Mouse (Mus musculus) lung, adult 2 months (tissue): Measurements from ENCODE around the gene Agr3.

Experiments used
- CTCF ChIP-seq: fragments of 200-500 bp; IDR thresholded peaks from 2 replicates; pipeline ENCODE4 v1.5.1; 2011; ENCODE audit warnings: mild to moderate bottlenecking, low read length, control low read depth; ENCODE audit not compliant: insufficient read depth
- POLR2A ChIP-seq: fragments of 200-500 bp; IDR thresholded peaks from 2 replicates; pipeline ENCODE4 v1.6.1; 2011; ENCODE audit warnings: low read depth, mild to moderate bottlenecking, control low read depth, low read length, borderline replicate concordance; ENCODE audit errors: extremely low read depth

DNA sequence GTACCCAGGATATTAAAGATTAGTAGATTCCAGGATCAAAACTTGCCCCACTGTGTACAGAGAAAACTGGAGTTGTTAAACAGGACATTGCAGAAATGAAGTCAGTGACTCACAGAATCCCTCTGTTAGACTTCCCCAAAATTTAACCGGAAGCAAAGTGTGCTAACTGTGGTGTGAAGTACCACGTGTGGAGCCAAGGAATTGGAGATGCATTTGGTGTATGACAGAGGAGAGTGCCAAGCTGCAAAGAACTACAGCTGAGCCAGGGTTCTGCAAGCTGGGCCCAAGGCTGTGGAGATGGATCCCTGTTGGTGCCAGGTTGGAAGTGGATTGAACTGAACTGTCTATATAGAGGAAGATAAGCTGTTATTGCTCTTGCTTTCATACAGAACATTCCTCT, 36.0 kb upstream of the Agr3 start:
- no peak for TF ChIP-seq POLR2A
- no peak for TF ChIP-seq CTCF
